Mouse (Mus musculus): ENCODE measurements around the gene Ccr9.

Ccr9 gene

GRCm38 (mm10) chr9:123802421-123802820, 124.2 kb downstream of the Ccr9 start:
- DNase-seq (ENCODE audit: low read depth, low spot score): no peak

GRCm38 (mm10) chr9:123802896-123803295, 124.7 kb downstream of the Ccr9 start:
- DNase-seq (ENCODE audit: low read depth, low spot score): no peak

- no peak for DNase-seq (ENCODE audit: low read depth, low spot score)
Measured at GRCm38 (mm10) chr9:123805241-123805640, 127.0 kb downstream of the Ccr9 start.

GRCm38 (mm10) chr9:123806267-123806666, 128.0 kb downstream of the Ccr9 start, which contains the start of gene Cxcr6:
Gene Cxcr6, plus strand, starts transcription at chr9:123806475.
- no peak for DNase-seq (ENCODE audit: low read depth, low spot score)

GRCm38 (mm10) chr9:123808583-123808982, 130.3 kb downstream of the Ccr9 start:
- DNase-seq (ENCODE audit: low read depth, low spot score): no peak

GRCm38 (mm10) chr9:123811831-123812230, 133.6 kb downstream of the Ccr9 start:
- DNase-seq (ENCODE audit: low read depth, low spot score): no peak

- no peak for DNase-seq (ENCODE audit: low read depth, low spot score)
Measured at GRCm38 (mm10) chr9:123814326-123814725, 136.1 kb downstream of the Ccr9 start.

GRCm38 (mm10) chr9:123814821-123815220, 136.6 kb downstream of the Ccr9 start:
- no peak for DNase-seq (ENCODE audit: low read depth, low spot score)

- DNase-seq (ENCODE audit: low read depth, low spot score): no peak
Measured at GRCm38 (mm10) chr9:123815444-123815843, 137.2 kb downstream of the Ccr9 start.

GRCm38 (mm10) chr9:123815996-123816395, 137.8 kb downstream of the Ccr9 start:
- no peak for DNase-seq (ENCODE audit: low read depth, low spot score)

- no peak for DNase-seq (ENCODE audit: low read depth, low spot score)
Measured at GRCm38 (mm10) chr9:123818601-123819000, 140.4 kb downstream of the Ccr9 start.

- no peak for DNase-seq (ENCODE audit: low read depth, low spot score)
Measured at GRCm38 (mm10) chr9:123826631-123827030, 148.4 kb downstream of the Ccr9 start.

GRCm38 (mm10) chr9:123828916-123829315, 150.7 kb downstream of the Ccr9 start:
- DNase-seq (ENCODE audit: low read depth, low spot score): no peak

All from retina, adult 2 months (tissue).